Mouse (Mus musculus) kidney, postnatal 36 days (tissue): Measurements from ENCODE around the gene Csad.

ENCODE experiments used
- DNase-seq, 2 experiments: peaks; one replicate each; pipeline ENCODE4 v3.0.0; 2021 to 2022; ENCODE audit warnings: mixed read lengths in 2 of 2

Csad gene

GRCm38 (mm10) chr15:102195373-102195772 is 9.2 kb downstream of the Csad start:
- peak; percentile 33 to 61 for DNase-seq

- peak in 1 of 2 experiments; percentile 25 for DNase-seq
Observed at GRCm38 (mm10) chr15:102194439-102194838, 10.1 kb downstream of the Csad start.

GRCm38 (mm10) chr15:102193652-102194051 is 10.9 kb downstream of the Csad start:
- no peak for DNase-seq

- no peak for DNase-seq
Observed at GRCm38 (mm10) chr15:102192820-102193386, 11.6 kb downstream of the Csad start.

DNA sequence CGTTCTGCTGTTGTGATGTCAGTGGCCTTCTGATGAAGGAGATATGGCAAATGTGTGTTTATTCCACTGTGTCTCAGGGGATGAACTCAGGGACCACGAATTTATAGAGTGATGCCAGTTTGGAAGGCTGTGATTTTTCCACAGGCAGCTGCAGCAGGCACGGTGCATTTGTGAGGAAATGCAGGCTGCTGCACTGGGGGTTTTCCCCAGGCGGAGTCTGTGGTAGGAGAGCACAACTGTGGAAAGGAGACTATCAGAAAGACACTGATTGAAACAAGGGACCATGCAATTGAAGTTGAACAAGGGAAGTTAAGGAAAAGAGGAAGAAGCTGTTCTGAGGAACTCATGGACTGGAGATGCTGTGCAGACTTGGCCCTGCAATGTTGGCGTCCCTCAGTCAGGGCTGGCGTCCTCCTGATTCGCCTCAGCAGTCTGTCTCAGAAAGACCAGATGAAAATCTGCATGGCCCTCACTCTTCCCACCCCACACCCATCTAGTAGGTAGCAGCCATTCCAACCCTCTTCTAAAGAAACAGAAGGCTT is 12.2 kb downstream of the Csad start:
- DNase-seq, result no peak

DNA sequence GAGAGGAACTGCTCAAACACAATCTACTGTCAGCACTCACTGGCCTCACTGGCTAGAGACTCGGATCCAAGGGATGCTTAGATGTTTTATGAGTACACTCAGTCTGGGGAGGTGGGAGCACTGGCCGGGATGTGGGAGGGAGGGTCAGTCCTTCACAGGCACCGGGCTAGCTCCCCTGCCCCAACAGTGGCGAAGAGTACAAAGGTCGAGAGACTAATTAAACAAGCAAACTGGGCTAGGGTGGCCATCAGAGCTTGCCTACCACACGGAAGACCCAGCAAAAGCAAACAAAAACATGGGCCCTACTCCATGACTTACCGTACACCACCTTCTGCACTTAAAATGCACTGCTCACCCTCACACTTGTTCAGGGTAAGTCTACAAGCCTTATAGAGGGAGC is 12.8 kb downstream of the Csad start:
- no peak for DNase-seq

- DNase-seq, result peak; percentile 77 to 79
Observed at GRCm38 (mm10) chr15:102188883-102189282, 15.6 kb downstream of the Csad start.

GRCm38 (mm10) chr15:102188096-102188495 is 16.4 kb downstream of the Csad start:
- peak in 1 of 2 experiments; percentile 54 for DNase-seq

- peak in 1 of 2 experiments; percentile 50 for DNase-seq
Observed at GRCm38 (mm10) chr15:102186239-102186638, 18.3 kb downstream of the Csad start.

DNA sequence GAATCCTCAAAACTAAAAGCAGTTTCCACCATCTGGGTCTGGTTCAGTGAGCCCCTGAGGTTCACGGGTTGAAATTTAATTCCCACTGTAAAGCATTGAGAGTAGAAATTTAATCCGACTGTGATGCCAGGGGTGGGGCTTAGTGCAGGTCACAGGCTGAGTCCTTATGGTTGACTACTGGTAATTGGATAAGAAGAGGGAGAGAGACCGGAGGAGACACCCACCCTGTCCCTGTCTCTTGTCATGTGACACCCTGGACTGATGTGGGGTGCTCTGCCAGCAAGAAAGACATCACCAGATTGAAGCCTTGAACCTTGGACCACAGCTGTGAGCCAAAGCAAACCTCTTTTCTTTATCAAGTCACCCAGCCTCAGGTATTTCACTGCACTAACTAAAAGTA is 21.4 kb downstream of the Csad start:
- peak; percentile 78 to 91 for DNase-seq

GRCm38 (mm10) chr15:102179924-102180323 is 24.6 kb downstream of the Csad start:
- DNase-seq, result peak; percentile 47 to 59

- no peak for DNase-seq
Observed at GRCm38 (mm10) chr15:102179106-102179505, 25.4 kb downstream of the Csad start.

- DNase-seq, result peak; percentile 86 to 94
Observed at GRCm38 (mm10) chr15:102178279-102178678, 26.2 kb downstream of the Csad start.

- no peak for DNase-seq
Observed at GRCm38 (mm10) chr15:102177417-102177816, 27.1 kb downstream of the Csad start.

DNA sequence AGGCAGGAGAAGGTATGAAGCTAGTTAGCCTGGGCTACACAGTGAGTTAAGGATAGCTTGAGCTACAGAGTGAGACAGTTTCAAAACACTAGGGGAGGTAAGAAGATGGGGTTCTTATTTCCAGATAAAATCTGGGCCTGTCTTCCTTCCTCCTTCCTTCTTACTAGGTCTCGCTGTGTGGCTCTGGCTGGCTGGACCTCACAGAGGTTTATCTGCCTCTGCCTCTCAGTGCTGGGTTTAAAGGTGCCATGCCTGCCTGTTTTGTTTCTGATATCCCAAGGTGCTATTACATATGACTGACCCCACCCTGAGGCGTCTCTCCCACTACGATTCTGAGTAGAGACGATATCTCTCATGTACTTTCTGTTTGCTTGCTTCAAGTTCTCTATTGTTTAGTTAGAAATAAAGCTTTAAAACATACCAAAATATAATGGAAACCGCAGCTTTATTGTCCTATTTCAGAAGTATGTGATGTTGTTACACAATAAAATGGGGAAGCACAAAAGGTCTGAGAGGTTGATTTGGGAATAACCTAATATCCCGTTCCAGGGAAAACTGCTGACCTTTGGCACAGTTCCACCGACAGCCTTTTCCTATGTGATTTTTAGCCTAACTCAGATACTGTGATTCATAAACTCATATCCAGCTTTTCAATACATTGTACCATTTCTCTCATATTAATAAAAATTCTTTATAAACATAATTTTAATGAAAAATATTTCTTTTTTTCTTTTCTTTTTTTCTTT is 27.8 kb downstream of the Csad start:
- peak; percentile 56 to 57 for DNase-seq

DNA sequence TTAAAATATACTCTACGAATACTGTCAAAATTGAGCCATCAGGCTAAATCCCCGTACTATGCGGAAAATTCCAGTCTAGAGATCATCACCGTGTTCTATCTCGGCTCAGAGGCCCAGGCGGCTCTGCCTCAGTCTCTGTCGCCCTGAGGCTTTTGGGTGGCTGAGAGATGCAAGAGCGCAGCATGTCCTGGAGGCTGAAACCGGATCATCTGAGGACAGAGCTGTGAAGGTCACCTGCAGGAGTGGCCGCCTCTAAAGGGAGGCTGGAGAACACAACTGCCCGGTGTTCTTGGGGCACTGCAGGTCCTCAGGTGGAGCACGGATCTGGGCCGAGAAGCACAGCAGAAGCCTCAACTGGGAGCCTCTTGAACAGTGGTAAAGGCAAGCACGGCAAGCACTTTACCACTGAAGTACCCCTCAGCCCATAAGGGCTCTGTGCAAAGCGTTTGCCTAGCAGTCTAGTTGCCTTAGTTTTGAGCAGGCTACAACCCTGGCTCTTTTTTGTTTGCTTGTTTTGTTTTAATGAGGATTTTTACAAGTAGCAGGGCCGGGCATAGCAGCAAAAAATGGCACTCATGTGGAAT is 28.7 kb downstream of the Csad start:
- no peak for DNase-seq

GRCm38 (mm10) chr15:102173581-102173980 is 30.9 kb downstream of the Csad start:
- DNase-seq, result no peak

DNA sequence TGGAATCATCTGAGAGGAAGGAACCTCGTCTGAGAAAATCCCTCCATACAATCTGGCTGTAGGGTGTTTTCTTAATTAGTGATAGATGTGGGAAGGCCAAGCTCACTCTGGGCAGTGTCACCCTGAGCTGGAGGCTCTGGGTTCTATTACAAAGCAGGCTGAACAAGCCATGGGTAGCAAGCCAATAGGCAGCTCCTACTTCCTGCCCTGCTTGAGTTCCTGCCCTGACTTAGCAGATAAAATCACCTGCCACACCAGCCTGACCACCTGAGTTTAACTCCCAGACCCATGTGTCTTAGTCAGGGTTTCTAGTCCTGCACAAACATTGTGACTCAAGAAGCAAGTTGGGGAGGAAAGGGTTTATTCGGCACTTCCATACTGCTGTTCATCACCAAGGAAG is 35.5 kb downstream of the Csad start:
- no peak for DNase-seq

DNA sequence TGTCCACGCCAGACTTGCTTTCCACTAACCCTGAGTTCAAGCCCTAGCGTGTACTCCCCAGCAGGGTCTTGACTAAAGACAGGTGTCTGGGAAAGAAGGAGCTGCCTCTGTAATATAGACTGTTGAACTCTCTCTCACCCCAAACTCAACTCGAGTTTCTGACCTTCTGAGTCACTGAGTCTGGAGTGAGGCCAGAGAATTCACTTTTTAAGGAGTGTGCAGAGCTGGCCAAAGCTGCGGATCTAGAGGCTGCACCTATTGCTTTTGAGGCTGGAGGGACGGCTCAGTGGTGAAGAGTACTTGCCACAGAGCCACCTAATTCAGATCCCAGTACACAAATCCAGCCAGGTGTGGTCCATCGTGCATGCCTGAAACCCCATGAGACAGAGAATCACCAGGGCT is 36.9 kb downstream of the Csad start:
- no peak for DNase-seq

- no peak for DNase-seq
Observed at GRCm38 (mm10) chr15:102165468-102166100, 38.9 kb downstream of the Csad start.

DNA sequence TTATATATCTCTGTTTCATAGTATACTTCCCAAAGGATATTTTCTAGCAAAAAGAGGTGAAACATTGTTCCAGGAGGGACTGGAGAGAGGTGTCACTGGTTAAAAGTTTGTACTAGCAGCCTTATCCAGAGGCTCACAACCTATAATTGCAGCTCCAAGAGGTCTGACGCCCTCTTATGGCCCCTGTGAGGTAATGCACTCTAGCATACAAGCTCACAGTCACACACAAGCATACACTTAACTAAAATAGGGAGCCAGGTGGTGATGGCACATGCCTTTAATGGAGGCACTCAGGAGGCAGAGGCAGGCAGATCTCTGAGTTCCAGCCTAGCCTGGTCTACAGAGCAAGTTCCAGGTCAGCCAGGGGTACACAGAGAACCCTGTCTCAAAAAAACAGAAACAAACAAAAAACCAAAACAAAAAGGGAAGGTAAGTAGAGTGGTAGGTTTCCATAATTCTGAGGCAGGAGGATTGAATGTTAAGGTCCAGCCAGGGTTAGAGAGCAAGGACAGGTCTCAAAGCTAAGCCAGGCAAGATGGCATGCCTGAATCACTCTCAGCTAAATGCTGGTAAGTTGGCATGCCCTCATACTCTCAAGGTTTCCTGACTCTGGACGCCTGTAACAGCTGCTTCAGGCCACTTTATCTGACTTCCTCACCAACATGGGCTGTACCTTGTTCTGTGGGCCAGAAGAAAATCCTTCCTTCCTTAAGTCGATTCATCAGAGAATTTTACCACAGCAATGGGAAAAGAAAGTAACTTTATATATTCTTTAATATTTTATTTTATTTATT is 40.4 kb downstream of the Csad start:
- no peak for DNase-seq

- no peak for DNase-seq
Observed at GRCm38 (mm10) chr15:102160415-102161060, 44.0 kb downstream of the Csad start.
